Mouse (Mus musculus) urinary bladder, adult 2 months (tissue): Measurements from ENCODE around the gene Card14. TPM values are rescaled to one million over a fixed set of nuclear protein-coding genes. Genes with fewer than 3 reads are reported as not detected.
"Not testable (repeated sequence)": the region's sequence is repeated elsewhere in the genome, so short reads cannot be mapped to it uniquely, and the experiment has no call there.

Experiments used
- DNase-seq: peaks from one replicate; pipeline ENCODE4 v3.0.0; 2022; ENCODE audit warnings: low spot score
- polyA plus RNA-seq: library from polyadenylated mRNA; depleted of rRNA; stranded (reverse); fragments of >200 nt; gene quantifications from 2 replicates; pipeline ENCODE4 v1.2.3, GENCODE M21; 2012

Card14 gene
- polyA plus RNA-seq, 1 experiment, result 5.0 TPM

GRCm38 (mm10) chr11:119355443-119356385 lies 48.1 kb downstream of the Card14 start, which contains the start of the genes Sgsh and Slc26a11:
Sgsh (minus strand) TSS chr11:119355536.
Slc26a11 (plus strand) TSS chr11:119355557.
- DNase-seq, result peak; percentile 78

GRCm38 (mm10) chr11:119359089-119359488 lies 51.5 kb downstream of the Card14 start:
- DNase-seq, result no peak

GRCm38 (mm10) chr11:119362769-119363533 lies 55.4 kb downstream of the Card14 start:
- DNase-seq, result no peak

GRCm38 (mm10) chr11:119363534-119364145 lies 56.1 kb downstream of the Card14 start:
- DNase-seq, result no peak

- no peak for DNase-seq
Measured at GRCm38 (mm10) chr11:119375425-119375824, 67.9 kb downstream of the Card14 start.

- no peak for DNase-seq
Measured at GRCm38 (mm10) chr11:119377326-119377725, 69.8 kb downstream of the Card14 start.

GRCm38 (mm10) chr11:119378551-119378950 lies 71.0 kb downstream of the Card14 start:
- DNase-seq, result no peak

- no peak for DNase-seq
Measured at GRCm38 (mm10) chr11:119381631-119382337, 74.2 kb downstream of the Card14 start.

GRCm38 (mm10) chr11:119382338-119382850 lies 74.8 kb downstream of the Card14 start:
- no peak for DNase-seq

GRCm38 (mm10) chr11:119384904-119385303 lies 77.3 kb downstream of the Card14 start:
- no peak for DNase-seq

- DNase-seq, result no peak
Measured at GRCm38 (mm10) chr11:119386306-119386705, 78.7 kb downstream of the Card14 start.

GRCm38 (mm10) chr11:119387273-119387672 lies 79.7 kb downstream of the Card14 start:
- DNase-seq, result not testable (repeated sequence)

- peak; percentile 72 for DNase-seq
Measured at GRCm38 (mm10) chr11:119389851-119390270, 82.3 kb downstream of the Card14 start.

- peak; percentile 69 for DNase-seq
Measured at GRCm38 (mm10) chr11:119390271-119391231, 83.0 kb downstream of the Card14 start.

GRCm38 (mm10) chr11:119391386-119392000 lies 83.9 kb downstream of the Card14 start:
- no peak for DNase-seq

GRCm38 (mm10) chr11:119392001-119392614 lies 84.5 kb downstream of the Card14 start:
- peak; percentile 49 for DNase-seq

- DNase-seq, result peak; percentile 38
Measured at GRCm38 (mm10) chr11:119392800-119393482, 85.4 kb downstream of the Card14 start, which contains the start of gene Rnf213. Rnf213 (plus strand) TSS chr11:119393100.

- no peak for DNase-seq
Measured at GRCm38 (mm10) chr11:119393483-119393804, 85.9 kb downstream of the Card14 start.
